Mouse (Mus musculus) ES-Bruce4 (cell line): ENCODE measurements around the gene Ubn2. TPM values are rescaled to one million over a fixed set of nuclear protein-coding genes. Genes with fewer than 3 reads are reported as not detected.

Experiments used
- H3K27ac ChIP-seq: 2 replicates; pipeline ENCODE4 v1.5.1; 2012; ENCODE audit warnings: low read length, inconsistent platforms; ENCODE audit not compliant: insufficient read depth
- H3K27me3 ChIP-seq: 2 replicates; pipeline ENCODE4 v1.6.1; 2012; ENCODE audit warnings: mild to moderate bottlenecking, low read length, inconsistent platforms; ENCODE audit not compliant: control insufficient read depth, poor library complexity, insufficient read depth, severe bottlenecking
- H3K36me3 ChIP-seq: 2 replicates; pipeline ENCODE4 v1.6.1; 2012; ENCODE audit warnings: inconsistent platforms, mild to moderate bottlenecking, low read length, moderate library complexity; ENCODE audit not compliant: control insufficient read depth, poor library complexity, insufficient read depth, severe bottlenecking
- H3K4me1 ChIP-seq: one replicate; pipeline ENCODE4 v1.8.1; 2011; ENCODE audit warnings: low read length; ENCODE audit not compliant: control insufficient read depth, insufficient read depth
- H3K4me3 ChIP-seq: 2 replicates; pipeline ENCODE4 v1.5.1; 2011; ENCODE audit warnings: low read depth, mild to moderate bottlenecking, low read length
- H3K9ac ChIP-seq: 2 replicates; pipeline ENCODE4 v1.6.1; 2012; ENCODE audit warnings: low read depth, mild to moderate bottlenecking, inconsistent platforms; ENCODE audit not compliant: poor library complexity, severe bottlenecking
- H3K9me3 ChIP-seq: replicated peaks from 2 replicates; pipeline ENCODE4 v1.6.1; 2012; ENCODE audit warnings: mild to moderate bottlenecking, low read length, inconsistent platforms; ENCODE audit not compliant: control insufficient read depth, poor library complexity, insufficient read depth, severe bottlenecking
- CTCF ChIP-seq: IDR thresholded peaks from one replicate; pipeline ENCODE4 v1.8.1; 2011; ENCODE audit warnings: low read depth, low read length
- EP300 ChIP-seq: IDR thresholded peaks from 2 replicates; pipeline ENCODE4 v1.6.1; 2011; ENCODE audit warnings: low read depth, low read length; ENCODE audit not compliant: insufficient read depth
- POLR2A ChIP-seq: IDR thresholded peaks from one replicate; pipeline ENCODE4 v1.8.1; 2011; ENCODE audit warnings: low read length; ENCODE audit not compliant: insufficient read depth
- polyA plus RNA-seq: library from polyadenylated mRNA; stranded (reverse); fragments of >200 nt; gene quantifications from 2 replicates; pipeline ENCODE4 v1.2.4, GENCODE M21; 2011; ENCODE audit warnings: low read depth; ENCODE audit not compliant: missing spikeins, insufficient read depth, insufficient read length

Gene Ubn2
- polyA plus RNA-seq, 1 experiment, result 37.4 TPM

DNA sequence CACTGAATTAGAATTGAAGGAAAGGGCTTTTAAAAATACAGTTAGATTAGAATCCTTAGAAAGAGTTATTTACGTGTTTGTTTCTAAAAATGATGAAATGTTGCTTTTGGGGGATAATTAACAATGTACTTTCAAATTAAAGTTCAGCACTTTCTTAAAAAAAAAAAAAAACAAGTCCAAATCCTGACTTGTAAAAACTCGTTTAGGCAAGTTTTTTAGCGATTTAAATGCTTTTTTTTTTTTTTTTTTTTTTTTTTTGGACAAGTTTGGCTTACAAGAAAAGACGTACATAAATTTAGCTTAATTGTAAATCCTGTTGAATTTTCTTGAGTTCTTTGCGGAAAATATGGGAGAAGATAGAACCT lies 118.9 kb downstream of the Ubn2 start:
- no peak overlapping the region for H3K27ac ChIP-seq
- peak overlapping the region; percentile 97 for H3K9ac ChIP-seq
- H3K4me3 ChIP-seq, result peak overlapping the region; percentile 94
- no peaks in the 10 kb centered on the region for H3K27me3 ChIP-seq
- no peaks in the 10 kb centered on the region for H3K9me3 ChIP-seq
- H3K4me1 ChIP-seq, result no peaks in the 10 kb centered on the region
- no peak for TF ChIP-seq CTCF
- TF ChIP-seq EP300, result no peak
- TF ChIP-seq POLR2A, result no peak
- peaks cover 16% of the 10 kb centered on the region; the same call in 1 of the 2 replicates for H3K36me3 ChIP-seq

Other genes with a start within 250 kb of the Ubn2 start
- gene D630045J12Rik, start 179.9 kb upstream of the Ubn2 start, polyA plus RNA-seq, result 8.3 and 10.8 TPM in 2 replicates
- gene Zc3hav1l, start 134.7 kb upstream of the Ubn2 start, polyA plus RNA-seq, result 22.8 and 23.2 TPM in 2 replicates
- gene Zc3hav1, start 79.3 kb upstream of the Ubn2 start, polyA plus RNA-seq, result 37.6 and 39.1 TPM in 2 replicates
- 12.1 and 14.3 TPM in 2 replicates for gene Ttc26, start 52.5 kb upstream of the Ubn2 start, polyA plus RNA-seq
- gene Fmc1, start 99.6 kb downstream of the Ubn2 start, polyA plus RNA-seq, result 19.7 and 29.1 TPM in 2 replicates
- 310 and 356 TPM in 2 replicates for gene Luc7l2, start 117.4 kb downstream of the Ubn2 start, polyA plus RNA-seq
- 1.4 and 2.4 TPM in 2 replicates for gene Klrg2, start 203.3 kb downstream of the Ubn2 start, polyA plus RNA-seq
- gene Clec2l, start 229.1 kb downstream of the Ubn2 start, polyA plus RNA-seq, result not detected in 2 replicates